Mouse (Mus musculus) liver (tissue): ENCODE measurements around the gene Pde4b.
"Not testable (repeated sequence)": the region's sequence is repeated elsewhere in the genome, so short reads cannot be mapped to it uniquely, and the experiment has no call there.

Experiments used
- DNase-seq: peaks from one replicate; pipeline ENCODE4 v3.0.0-alpha.2; 2020; ENCODE audit warnings: mixed read lengths

Gene Pde4b

DNA sequence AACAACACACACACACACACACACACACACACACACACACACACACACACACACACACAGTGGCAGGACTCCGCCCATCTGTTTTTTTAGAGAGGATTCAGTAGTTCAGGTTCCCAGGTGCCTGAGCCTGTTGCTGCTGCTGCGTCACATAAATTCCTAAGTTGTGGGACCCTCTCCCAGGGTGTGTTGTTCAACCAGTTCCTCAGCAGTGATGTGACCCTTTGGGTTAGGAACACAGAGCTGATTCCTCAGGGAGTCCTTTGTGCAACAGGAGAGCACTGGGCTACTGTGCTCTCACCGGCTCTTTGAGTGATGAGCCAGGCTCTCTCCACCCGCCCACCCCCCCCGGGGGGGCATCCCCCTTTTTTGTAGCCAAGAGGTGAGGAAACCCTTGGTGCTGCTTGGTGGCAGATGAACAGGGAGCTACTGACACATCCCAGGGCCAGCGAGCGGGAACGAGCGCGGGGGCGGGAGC lies at the start of gene Pde4b:
TSS of gene Pde4b (plus strand) at position 453 of the 475 bp plus-strand sequence.
- DNase-seq, result no peak

DNA sequence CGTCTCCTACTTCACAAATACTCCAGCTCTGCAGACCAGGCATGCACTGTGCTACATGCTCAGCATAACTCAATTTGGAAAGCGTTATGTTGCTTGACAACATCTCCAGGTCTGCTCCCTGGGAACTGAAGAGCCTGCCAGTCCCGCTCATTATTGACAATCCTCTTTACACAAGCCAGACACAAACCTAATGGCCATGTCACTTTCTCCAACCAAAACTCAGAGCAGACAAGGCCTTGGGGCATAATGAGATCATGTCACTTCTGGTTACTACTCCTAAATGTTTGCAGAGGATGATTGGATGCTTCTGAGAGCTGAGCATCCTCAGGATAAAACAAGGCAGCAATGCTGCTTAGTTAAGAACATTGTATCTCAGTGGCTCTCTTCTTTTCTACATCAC lies 47.2 kb upstream of the Pde4b start:
- DNase-seq, result no peak

DNA sequence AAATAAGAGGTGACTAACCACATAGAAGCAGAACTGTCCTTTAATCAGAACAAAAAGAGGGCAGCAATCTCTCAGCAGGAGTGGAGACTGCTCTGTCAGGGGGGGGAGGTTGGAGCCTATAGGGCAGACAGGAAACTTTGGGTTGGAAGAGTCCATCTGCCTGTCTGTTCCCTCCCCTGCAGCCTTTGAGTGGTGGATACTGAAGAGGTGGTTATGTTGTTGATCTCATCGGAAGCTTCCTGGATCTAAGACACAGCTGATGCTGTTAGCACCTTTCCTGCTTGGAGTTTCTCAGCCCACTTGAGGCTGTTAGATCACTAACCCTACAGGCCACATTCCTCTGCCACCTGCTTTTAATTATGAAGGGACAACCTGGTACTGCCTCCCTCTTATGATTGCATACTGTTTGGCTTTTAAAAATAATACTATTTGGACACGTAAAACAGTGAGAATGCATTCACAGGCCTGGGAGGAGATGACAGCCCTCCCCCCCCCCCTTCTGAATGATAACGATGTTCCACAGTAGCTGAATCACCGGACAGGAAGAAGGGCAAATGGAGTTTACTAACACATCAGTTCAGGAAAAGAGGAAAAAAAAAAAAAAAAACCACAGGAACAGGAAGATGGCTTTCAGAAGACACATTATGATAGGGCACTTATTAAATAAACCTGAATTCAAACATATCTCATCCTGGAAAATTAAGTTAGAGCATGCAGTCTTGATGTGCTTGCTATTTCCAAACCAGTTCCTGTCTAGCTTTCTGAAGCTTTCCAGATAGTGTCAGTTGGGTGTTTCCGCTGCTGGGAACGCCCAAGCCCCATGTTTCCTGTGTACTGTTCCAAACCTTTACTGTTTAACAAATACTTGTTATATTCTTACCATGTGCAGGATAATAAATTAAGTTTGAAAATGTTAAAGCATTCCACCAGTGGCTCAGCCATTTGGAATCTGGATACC lies 41.9 kb upstream of the Pde4b start:
- DNase-seq, result no peak

DNA sequence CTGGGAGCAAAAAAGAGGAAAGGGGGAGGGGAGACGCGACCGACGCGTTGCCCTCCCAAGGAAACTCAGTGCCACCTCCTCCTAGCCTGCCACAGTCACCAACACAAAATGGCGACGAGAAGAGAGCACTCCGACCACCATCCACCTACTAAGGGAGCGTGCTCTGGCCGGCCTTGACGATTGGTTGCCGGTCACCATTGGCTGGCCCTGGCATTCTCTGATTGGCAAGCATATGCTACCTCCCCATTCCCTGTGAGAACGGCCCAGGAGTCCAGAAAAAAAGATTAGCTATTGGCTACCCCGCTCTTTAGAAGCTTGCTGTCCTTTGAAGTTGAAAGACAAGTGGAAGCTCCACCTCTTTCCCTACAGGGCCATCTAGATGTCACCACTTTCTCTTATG lies 38.0 kb upstream of the Pde4b start:
- not testable (repeated sequence) for DNase-seq

DNA sequence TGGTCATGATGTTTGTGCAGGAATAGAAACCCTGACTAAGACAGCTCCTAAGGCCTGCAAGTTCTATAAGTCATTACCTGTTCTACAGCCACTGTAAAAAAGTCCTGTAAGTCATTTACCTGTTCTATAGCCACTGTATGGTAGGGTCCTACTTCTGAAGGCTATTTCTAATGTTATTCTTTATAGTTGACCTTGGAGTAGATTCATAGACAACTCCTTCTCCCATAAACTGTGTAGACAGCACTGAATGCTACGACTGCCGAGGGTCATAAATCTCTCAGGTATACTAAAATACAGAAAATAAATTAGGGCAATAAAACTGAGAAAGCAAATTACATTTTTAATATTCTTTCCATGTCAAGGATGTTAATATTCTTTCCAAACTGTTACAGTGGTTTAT lies 26.0 kb upstream of the Pde4b start:
- no peak for DNase-seq

DNA sequence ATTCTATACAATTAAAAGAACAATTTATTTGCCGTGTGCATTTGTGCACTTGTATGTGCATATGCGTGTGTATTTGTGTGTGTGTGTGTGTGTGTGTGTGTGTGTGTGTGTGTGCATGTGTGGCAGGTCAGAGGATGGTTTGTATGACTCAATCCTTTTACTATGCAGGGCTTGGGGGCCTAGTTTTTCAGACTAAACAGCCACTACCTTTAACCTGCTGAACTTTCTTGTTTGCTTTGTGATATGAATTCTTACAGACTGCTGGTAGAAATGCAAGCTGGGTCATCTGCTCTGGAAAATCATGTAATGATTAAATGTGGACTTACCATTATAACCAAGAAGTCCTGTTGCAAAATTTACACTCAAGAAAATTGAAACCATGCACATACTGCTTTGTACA lies 18.0 kb upstream of the Pde4b start:
- DNase-seq, result no peak

DNA sequence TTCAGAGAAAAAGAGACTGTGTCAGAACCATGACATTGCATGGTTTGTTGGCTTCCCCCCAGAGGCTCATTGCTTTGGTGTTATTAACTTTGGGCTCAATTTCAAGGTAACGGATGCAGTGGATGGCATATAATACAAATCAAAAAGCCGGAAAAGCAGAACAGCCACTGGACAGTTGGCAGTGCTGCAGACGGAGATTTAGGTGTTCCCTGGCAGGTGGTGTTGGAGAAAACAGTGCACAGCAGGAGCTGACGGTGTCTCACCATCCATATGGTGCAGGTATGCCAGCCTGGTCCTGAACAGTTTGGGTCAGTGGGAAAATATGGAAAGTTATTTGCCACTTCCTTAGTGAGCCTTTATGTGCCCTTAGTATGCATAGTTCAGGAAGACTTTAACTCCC lies 1.0 kb upstream of the Pde4b start:
- no peak for DNase-seq

DNA sequence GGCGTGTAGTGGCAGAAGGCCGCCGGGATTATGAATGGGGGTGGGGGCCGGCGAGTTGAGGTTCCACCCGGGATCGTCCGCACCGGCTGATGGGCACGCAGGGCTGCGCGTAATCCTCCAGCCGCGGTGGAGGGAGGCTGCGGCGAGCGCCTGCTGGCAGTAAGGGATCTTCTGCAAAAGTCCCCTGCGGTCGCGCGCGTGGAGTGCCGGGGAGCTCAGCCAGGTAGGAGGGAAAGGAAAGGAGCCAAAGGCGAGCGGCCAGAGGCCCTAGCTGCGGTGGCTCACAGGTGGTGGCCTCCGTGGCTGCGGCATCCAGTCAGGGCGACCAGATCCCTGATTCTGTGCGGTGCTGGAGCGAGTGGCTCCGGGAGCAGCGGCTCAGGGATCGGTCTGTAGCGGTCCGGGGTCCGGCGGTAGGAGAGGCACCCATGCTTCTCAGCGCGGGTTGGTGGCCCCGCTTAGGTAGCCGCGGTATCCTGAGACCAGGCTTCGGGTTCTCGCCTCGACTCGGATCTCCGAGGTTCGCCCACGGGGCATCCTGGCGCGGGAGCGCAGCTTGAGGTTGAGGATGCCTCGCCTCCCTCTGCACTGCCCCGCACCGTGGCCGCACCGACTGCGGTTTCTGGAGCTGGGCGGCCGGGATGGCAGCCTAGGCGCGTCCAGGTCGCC lies 357 bp downstream of the Pde4b start:
- DNase-seq, result peak; percentile 5

DNA sequence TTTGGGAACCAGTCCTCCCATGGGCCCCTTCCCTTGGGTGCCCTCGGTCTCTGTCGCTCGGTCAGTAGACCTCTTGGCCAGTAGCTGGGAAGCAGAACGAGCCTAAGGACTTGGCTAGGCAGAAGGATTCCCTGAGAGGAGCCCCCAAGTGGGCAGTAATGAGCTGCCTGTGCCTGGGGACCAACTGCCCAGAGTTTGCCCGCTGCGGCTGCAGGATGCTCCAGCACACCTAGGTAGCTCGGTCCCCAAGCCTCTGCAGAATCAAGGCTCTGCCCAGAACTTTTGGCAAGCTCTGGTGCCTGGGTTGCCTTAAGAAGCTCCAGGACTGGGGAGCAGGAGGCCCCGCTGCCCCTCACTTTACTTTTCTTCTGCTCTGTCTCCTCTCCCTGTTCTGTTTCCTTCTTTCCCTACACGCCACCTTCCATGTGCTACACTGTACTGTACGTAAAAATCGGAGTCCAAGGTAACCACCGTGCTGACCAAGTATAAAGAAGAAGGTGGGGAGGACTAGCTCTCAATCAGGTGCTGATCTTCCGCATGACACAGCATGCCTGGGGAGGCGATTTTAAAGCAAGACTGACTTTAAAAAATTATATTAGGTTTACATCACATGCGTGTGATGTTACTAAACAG lies 1.0 kb downstream of the Pde4b start:
- DNase-seq, result no peak

DNA sequence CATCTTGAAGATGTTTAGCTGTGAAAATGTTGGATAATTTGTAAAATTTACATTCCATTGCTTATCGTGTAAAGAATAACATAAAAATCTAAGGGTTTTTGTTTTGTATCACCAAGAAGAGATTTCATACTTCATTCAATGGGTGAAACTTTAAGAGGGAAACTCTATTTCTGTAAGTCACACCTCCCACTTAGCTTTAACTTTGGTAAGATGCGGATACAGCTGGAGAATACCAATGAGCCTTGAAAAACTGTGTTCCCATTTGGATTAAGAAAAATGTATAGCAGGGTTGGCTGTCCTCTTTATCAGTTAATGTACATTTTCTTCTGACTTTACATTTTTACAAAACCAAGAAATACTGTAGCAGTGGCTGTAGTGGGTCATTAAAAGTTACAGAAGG lies 8.5 kb downstream of the Pde4b start:
- no peak for DNase-seq

DNA sequence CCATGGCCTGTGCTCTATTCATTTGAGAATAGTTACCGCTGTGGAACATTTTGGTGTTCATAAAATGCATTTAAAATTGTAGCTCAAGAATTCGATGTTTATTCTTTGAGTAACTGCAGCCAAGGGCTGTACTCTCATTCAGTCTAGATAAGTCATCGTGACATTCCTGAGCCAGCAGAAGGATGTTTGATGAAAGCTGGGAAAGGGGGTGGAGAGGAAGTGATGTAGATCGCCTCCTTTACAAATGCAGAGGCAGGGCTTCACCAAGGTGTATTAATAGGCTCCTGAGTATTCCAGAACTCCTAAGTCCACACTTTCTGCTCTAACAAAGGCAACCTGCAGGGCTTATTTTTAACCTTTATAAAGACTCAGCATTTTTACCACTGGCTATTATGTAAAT lies 14.9 kb downstream of the Pde4b start:
- no peak for DNase-seq

DNA sequence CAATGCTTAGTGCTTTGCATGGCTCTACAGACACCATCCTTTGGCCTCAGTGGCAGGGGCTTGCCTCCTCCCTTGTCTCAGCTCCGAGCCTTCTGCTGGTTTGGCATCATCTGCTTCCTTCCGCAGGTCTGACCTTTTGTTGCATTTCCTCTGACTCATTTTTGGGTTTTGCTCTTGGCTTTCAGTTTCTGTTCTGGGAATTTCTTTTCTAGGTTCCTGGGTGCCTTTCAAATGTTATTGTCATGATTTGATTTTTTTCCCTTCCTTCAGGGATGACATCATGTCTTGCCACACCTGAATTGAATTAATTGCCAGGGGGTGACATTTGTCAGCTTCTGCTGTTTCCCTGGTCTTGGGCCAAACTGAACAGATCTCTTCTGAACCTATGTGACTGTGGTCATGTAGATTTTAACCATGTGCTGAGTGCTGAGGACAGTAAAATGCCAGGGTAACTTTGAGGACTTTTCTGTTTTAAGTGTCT lies 17.2 kb downstream of the Pde4b start:
- no peak for DNase-seq

DNA sequence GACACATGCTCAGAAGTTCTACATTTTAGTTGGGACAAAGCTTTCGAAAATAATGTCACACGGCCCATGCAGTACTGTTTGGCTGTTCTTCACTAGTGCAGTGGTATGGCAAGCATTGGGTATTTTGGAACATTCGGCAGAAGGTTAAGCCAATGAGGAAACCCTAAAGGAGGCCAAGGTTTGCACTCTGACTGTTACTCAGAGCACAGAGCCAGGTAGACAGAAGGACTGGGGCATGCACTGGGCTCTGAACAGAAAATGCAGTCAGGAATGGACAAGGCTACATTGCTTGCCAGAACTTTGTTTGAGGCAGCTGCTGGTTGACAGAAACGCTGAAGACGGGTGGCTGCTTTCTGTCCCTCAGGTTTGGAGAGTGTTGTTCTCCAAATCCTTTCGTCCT lies 19.4 kb downstream of the Pde4b start:
- no peak for DNase-seq

DNA sequence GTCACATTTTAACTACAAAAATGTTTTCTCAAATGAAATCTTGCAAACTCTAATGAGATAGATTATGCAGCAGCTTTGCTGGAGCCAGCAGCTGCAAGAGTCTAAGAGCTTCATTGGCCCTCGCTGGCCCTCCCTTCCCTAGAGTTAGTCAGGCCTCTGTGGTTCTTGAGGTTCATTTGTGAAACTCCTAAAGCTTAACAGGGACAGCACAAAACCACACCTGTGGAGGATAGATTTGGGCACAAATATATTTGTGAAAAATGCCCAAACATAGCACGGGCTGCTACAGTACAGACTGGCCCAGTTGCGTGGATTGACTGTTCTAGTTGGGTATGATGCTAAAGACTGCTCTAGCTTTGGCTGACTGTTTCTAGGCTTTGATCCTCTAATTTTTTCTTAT lies 32.1 kb downstream of the Pde4b start:
- DNase-seq, result no peak

DNA sequence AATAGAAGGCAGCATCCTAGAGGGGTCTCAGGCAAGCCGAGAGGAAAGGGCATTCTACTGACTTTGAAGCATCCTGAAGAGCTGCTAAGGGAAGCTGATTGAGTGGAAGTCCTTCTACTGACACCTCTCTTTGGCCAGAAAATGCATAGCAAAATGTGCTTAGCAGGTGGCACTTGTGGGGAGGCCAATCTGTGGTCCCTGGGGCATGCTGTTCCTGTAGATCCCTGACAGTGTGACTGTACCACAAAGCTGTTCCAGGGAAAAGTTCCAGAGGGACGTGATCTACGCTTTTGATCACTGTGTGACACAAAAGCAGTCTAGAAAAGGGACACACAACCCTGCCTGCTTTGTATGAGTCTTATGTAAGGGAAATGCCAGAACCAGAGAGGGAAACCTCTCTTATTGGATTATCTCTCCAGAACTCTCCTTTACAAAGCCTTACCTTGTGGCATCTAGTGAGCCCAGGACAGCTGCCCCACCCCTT lies 49.1 kb downstream of the Pde4b start:
- no peak for DNase-seq

DNA sequence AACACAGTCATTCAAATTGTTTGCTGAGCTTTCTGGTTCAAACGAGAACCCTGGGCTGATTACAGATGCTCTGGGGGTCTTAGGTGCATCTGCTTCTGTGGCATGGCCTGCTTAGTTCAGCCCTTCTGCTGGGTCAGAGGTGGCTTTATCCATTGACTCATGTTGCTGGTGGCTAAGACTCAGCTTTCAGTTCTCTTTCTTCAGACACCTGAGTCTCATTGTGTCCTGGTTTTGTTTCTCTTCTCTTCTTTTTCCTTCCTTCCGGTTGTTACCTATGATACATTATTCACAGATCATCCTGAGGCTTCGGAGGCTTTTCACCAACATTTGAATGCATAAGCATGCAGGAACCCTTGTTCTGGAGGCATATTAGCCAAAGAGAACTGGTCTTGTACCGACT lies 51.0 kb downstream of the Pde4b start:
- no peak for DNase-seq

DNA sequence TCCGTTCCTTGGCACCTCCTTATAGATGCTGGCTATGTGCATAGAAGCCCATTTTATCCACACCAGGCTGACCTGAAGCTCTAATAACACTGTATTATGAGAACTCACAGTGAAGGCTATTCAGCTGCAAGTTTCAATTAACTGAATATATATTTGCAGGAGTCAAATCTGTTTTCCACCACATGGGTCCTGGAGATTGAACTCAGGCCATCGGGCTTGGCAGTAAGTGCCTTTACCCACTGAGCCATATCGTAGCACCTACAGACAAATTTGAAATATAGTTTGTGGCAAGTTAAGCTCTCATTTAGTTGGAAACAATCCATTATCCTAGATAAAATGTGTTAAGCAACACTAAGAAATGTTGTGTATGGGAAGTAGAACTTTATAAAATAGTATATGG lies 53.9 kb downstream of the Pde4b start:
- no peak for DNase-seq

DNA sequence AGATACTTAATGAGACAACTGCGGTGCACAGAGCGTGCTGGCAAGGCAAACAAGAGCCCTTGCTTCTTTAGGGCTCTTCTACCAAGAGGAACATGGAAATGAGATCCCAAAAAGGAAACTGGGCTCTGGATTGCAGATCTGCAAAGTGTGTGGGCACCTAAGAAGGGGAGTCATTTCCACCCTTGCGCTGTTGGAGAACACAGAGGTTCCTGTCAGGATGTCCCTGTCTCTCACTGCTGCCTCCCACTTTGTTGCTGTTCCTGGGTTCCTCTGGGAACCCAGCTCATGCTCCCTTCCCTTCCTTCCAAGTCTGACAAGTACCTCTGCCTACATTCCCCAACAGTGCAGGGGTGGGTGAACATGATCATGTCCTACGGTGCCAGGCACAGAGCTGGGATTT lies 61.4 kb downstream of the Pde4b start:
- DNase-seq, result no peak

DNA sequence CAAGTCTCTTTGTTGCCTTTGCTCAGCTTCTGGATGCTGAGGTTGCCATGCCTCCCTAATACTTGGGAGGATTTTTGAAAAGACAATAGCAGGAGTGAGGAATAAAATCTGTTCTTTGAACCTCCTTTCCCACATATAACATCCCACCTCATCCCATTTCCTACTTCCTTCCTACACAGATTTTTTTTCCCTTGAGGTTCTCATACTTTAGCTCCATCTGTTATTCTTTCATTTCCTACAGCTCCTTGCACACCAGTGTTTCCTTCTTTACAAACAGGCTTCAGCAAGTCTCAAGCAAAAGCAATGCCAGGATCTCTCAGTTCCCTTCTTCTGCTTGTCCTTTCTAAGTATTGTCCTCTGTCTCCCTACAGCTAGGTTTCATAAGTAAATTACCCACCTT lies 71.8 kb downstream of the Pde4b start:
- no peak for DNase-seq

DNA sequence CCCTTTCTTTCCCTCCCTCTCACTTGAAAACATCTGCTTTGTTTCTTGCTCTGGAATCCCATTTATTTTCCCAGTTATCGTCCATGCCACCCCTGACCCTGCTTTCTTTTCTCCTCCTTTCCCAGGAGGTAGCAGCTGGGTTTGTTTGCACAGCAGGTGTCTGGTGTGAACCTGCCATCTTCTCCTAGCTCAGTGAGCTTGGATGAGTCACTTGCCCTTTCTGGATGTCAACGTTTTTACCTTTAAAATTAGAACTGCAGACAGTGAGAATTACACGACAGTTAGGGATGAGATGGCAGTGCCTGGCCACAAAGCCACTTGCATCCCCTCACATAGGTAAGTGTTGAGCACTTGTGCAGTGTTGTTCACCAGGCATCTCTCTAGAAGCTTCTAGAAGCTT lies 84.3 kb downstream of the Pde4b start:
- DNase-seq, result no peak

DNA sequence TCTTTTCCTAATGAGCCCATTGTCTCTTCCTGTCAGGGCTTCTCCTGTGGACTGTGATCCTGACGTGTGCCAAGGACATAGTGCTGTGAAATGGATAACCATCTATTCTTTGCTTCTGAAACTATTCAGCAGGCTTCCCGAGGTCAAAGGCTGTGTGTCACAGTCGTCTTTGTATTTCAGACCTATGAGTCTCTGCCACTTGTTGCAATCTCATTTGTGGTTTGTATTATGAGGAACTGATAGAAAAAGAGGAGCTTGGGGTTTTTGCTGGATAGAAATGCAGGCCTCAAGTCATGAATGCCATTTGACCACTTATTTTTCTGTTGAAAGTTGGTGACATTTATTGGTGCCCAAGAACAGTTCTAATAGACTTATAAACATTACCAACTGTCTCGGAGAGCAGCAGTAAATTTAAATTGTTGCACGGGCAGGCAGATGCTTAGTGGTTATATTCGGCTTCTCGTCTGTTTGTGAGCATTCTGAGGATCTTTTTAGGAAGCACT lies 85.4 kb downstream of the Pde4b start:
- no peak for DNase-seq

DNA sequence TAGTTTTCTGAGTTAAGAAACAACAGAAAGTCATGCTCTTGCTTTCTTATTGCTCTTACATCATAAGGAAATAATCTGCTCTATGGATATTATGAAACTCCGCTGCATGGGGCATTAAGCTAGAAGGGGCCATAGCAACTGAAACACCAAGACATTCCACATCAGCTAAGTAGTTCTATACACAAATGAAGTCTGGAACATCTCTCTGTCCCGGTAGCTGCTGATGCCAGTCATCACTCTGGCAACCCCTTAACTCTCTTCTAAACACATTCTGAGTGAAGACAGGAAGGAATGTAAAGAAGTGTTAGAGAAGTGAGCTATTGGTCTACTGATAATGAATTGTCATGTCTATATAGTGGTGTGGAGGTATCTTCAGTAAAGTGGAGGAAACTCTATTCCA lies 88.6 kb downstream of the Pde4b start:
- DNase-seq, result no peak

DNA sequence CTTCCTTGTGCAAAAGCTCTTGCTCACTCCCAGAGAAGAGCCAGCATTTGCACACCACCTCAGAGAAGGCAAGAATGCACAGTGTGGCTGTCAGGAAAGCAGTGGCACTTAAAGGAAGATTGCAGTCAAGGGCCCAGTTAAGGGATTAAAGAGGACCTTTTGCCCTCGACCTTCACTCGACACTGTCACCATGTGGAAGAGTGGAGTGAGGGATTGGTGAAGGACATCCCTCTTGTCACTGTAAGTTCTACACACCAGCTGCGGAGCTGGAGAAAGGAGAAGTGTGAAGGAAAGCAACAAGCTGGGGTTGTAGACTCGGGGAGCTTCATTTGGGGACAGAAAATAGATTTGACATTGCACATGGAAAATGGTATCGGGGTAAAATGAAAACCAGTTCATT lies 89.9 kb downstream of the Pde4b start:
- no peak for DNase-seq
